Mouse (Mus musculus) spleen, embryonic (tissue): ENCODE measurements around the gene Galnt12.

ENCODE experiments used
- CTCF ChIA-PET: fragments of 350-600 bp; sonication (Branson Sonifier 250); formaldehyde crosslinking; loops from one replicate; lab custom pipeline; 2022; lab: Charles Lee

The Galnt12 gene

GRCm38 (mm10) chr4:47150806-47151205 lies 59.1 kb downstream of the Galnt12 start:
- CTCF ChIA-PET: no interaction called here

- CTCF ChIA-PET: no interaction called here
Observed at GRCm38 (mm10) chr4:47151553-47152183, 60.0 kb downstream of the Galnt12 start.

GRCm38 (mm10) chr4:47161103-47161755 lies 69.5 kb downstream of the Galnt12 start:
- CTCF ChIA-PET: no interaction called here

GRCm38 (mm10) chr4:47161756-47162587 lies 70.3 kb downstream of the Galnt12 start:
- CTCF ChIA-PET: no interaction called here

- CTCF ChIA-PET: no interaction called here
Observed at GRCm38 (mm10) chr4:47172314-47172713, 80.6 kb downstream of the Galnt12 start.
